Mouse (Mus musculus): ENCODE data around the gene Kcnk4. TPM values are rescaled to one million over a fixed set of nuclear protein-coding genes. Genes with fewer than 3 reads are reported as not detected.
"Not testable (repeated sequence)": the region's sequence is repeated elsewhere in the genome, so short reads cannot be mapped to it uniquely, and the experiment has no call there.

The Kcnk4 gene
- polyA plus RNA-seq, 1 experiment from 2014 or later, result 0.18 TPM

- not testable (repeated sequence) for H3K27ac ChIP-seq (ENCODE audit: low read depth, low read length); DNase-seq (ENCODE audit: low spot score); H3K36me3 ChIP-seq (ENCODE audit: control insufficient read depth, insufficient read depth, low read length); H3K4me3 ChIP-seq (ENCODE audit: low read depth, low read length); H3K9ac ChIP-seq (ENCODE audit: low read depth, low read length); H3K27me3 ChIP-seq (replicated peaks; ENCODE audit: control insufficient read depth, insufficient read depth, low read length); H3K4me2 ChIP-seq; H3K4me1 ChIP-seq (replicated peaks; ENCODE audit: control insufficient read depth, insufficient read depth, low read length); ATAC-seq (replicated peaks; ENCODE audit: low FRiP score); H3K9me3 ChIP-seq (ENCODE audit: control insufficient read depth, low read length)
- 77% methylated on average over 18 of the region's 18 CpGs for WGBS
These were observed 38.6 kb downstream of the Kcnk4 start for GRCm38 (mm10) chr19:6895608-6896305.

GRCm38 (mm10) chr19:6893731-6894451 is 40.4 kb downstream of the Kcnk4 start:
- no peak overlapping the region for H3K9ac ChIP-seq (ENCODE audit: low read depth, low read length)
- H3K4me2 ChIP-seq, result no peak overlapping the region
- H3K36me3 ChIP-seq (ENCODE audit: control insufficient read depth, insufficient read depth, low read length), result no peaks in the 10 kb centered on the region
- ATAC-seq (replicated peaks; ENCODE audit: low FRiP score) (no peak), DNase-seq (ENCODE audit: low spot score) (no peak)
- no peak overlapping the region for H3K27ac ChIP-seq (ENCODE audit: low read depth, low read length)
- no peaks in the 10 kb centered on the region for H3K27me3 ChIP-seq (replicated peaks; ENCODE audit: control insufficient read depth, insufficient read depth, low read length)
- WGBS, result 87% methylated on average over 14 of the region's 14 CpGs
- no peaks in the 10 kb centered on the region for H3K9me3 ChIP-seq (ENCODE audit: control insufficient read depth, low read length)
- H3K4me1 ChIP-seq (replicated peaks; ENCODE audit: control insufficient read depth, insufficient read depth, low read length), result no peaks in the 10 kb centered on the region
- H3K4me3 ChIP-seq (ENCODE audit: low read depth, low read length), result no peak overlapping the region

GRCm38 (mm10) chr19:6892512-6892911 is 41.8 kb downstream of the Kcnk4 start:
- Histone ChIP-seq H3K27me3 (replicated peaks; ENCODE audit: control insufficient read depth, insufficient read depth, low read length) (no peaks in the 10 kb centered on the region), H3K27ac (ENCODE audit: low read depth, low read length) (no peak overlapping the region), H3K4me3 (ENCODE audit: low read depth, low read length) (no peak overlapping the region), H3K4me2 (no peak overlapping the region), H3K9ac (ENCODE audit: low read depth, low read length) (no peak overlapping the region), H3K4me1 (replicated peaks; ENCODE audit: control insufficient read depth, insufficient read depth, low read length) (no peaks in the 10 kb centered on the region), H3K9me3 (ENCODE audit: control insufficient read depth, low read length) (no peaks in the 10 kb centered on the region), H3K36me3 (ENCODE audit: control insufficient read depth, insufficient read depth, low read length) (no peaks in the 10 kb centered on the region)
- 53% methylated on average over 4 of the region's 4 CpGs for WGBS
- DNase-seq (ENCODE audit: low spot score) (no peak), ATAC-seq (replicated peaks; ENCODE audit: low FRiP score) (no peak)

- H3K9me3 ChIP-seq (ENCODE audit: control insufficient read depth, low read length), result no peaks in the 10 kb centered on the region
- no peak overlapping the region for H3K4me3 ChIP-seq (ENCODE audit: low read depth, low read length)
- no peak for ATAC-seq (replicated peaks; ENCODE audit: low FRiP score)
- no peaks in the 10 kb centered on the region for H3K4me1 ChIP-seq (replicated peaks; ENCODE audit: control insufficient read depth, insufficient read depth, low read length)
- H3K27ac ChIP-seq (ENCODE audit: low read depth, low read length), result no peak overlapping the region
- no peak overlapping the region for H3K9ac ChIP-seq (ENCODE audit: low read depth, low read length)
- no peaks in the 10 kb centered on the region for H3K27me3 ChIP-seq (replicated peaks; ENCODE audit: control insufficient read depth, insufficient read depth, low read length)
- no peak overlapping the region for H3K4me2 ChIP-seq
- no peak for DNase-seq (ENCODE audit: low spot score)
- 77% methylated on average over 4 of the region's 4 CpGs for WGBS
- H3K36me3 ChIP-seq (ENCODE audit: control insufficient read depth, insufficient read depth, low read length), result no peaks in the 10 kb centered on the region
These were observed 56.4 kb downstream of the Kcnk4 start for GRCm38 (mm10) chr19:6877965-6878364.

- no peaks in the 10 kb centered on the region for H3K9me3 ChIP-seq (ENCODE audit: control insufficient read depth, low read length)
- ATAC-seq (replicated peaks; ENCODE audit: low FRiP score), result no peak
- H3K4me2 ChIP-seq, result no peak overlapping the region
- H3K36me3 ChIP-seq (ENCODE audit: control insufficient read depth, insufficient read depth, low read length), result no peaks in the 10 kb centered on the region
- no peak for DNase-seq (ENCODE audit: low spot score)
- H3K4me1 ChIP-seq (replicated peaks; ENCODE audit: control insufficient read depth, insufficient read depth, low read length), result no peaks in the 10 kb centered on the region
- no peak overlapping the region for H3K27ac ChIP-seq (ENCODE audit: low read depth, low read length)
- H3K27me3 ChIP-seq (replicated peaks; ENCODE audit: control insufficient read depth, insufficient read depth, low read length), result no peaks in the 10 kb centered on the region
- H3K9ac ChIP-seq (ENCODE audit: low read depth, low read length), result no peak overlapping the region
- H3K4me3 ChIP-seq (ENCODE audit: low read depth, low read length), result no peak overlapping the region
These were observed 57.5 kb downstream of the Kcnk4 start for GRCm38 (mm10) chr19:6876799-6877198.

- no peak overlapping the region for H3K9ac ChIP-seq (ENCODE audit: low read depth, low read length)
- no peak overlapping the region for H3K4me2 ChIP-seq
- no peaks in the 10 kb centered on the region for H3K4me1 ChIP-seq (replicated peaks; ENCODE audit: control insufficient read depth, insufficient read depth, low read length)
- WGBS, result 74% methylated on average over 6 of the region's 6 CpGs
- no peak overlapping the region for H3K4me3 ChIP-seq (ENCODE audit: low read depth, low read length)
- no peaks in the 10 kb centered on the region for H3K9me3 ChIP-seq (ENCODE audit: control insufficient read depth, low read length)
- no peaks in the 10 kb centered on the region for H3K36me3 ChIP-seq (ENCODE audit: control insufficient read depth, insufficient read depth, low read length)
- no peak overlapping the region for H3K27ac ChIP-seq (ENCODE audit: low read depth, low read length)
- DNase-seq (ENCODE audit: low spot score), result no peak
- ATAC-seq (replicated peaks; ENCODE audit: low FRiP score), result no peak
- no peaks in the 10 kb centered on the region for H3K27me3 ChIP-seq (replicated peaks; ENCODE audit: control insufficient read depth, insufficient read depth, low read length)
These were observed 58.5 kb downstream of the Kcnk4 start for GRCm38 (mm10) chr19:6875834-6876233.

GRCm38 (mm10) chr19:6874257-6874656 is 60.1 kb downstream of the Kcnk4 start:
- Histone ChIP-seq H3K4me1 (replicated peaks; ENCODE audit: control insufficient read depth, insufficient read depth, low read length) (no peaks in the 10 kb centered on the region), H3K36me3 (ENCODE audit: control insufficient read depth, insufficient read depth, low read length) (no peaks in the 10 kb centered on the region), H3K9me3 (ENCODE audit: control insufficient read depth, low read length) (no peaks in the 10 kb centered on the region), H3K27me3 (replicated peaks; ENCODE audit: control insufficient read depth, insufficient read depth, low read length) (no peaks in the 10 kb centered on the region), H3K4me2 (no peak overlapping the region), H3K9ac (ENCODE audit: low read depth, low read length) (no peak overlapping the region), H3K4me3 (ENCODE audit: low read depth, low read length) (no peak overlapping the region), H3K27ac (ENCODE audit: low read depth, low read length) (no peak overlapping the region)
- DNase-seq (ENCODE audit: low spot score) (no peak), ATAC-seq (replicated peaks; ENCODE audit: low FRiP score) (no peak)
- whole genome bisulfite sequencing, result 47% methylated on average over 1 of the region's 1 CpGs

Data from liver, embryonic 11.5 days (tissue).